Comparison of ENCODE assay signal across 21 mouse cellular contexts in genomic region chr14:122313328-122313727, GRCm38 (mm10).
DNase-seq lines count a peak whose midpoint lies in the region; ATAC-seq and TF ChIP-seq lines count a peak whose summit lies in the region.
"Had no signal": no experiment of that assay in that cellular context is flagged by ENCODE, and none has a peak within 500 bp of the region (broad histone marks: within the 10 kb centered on the region; RNA-seq: fewer than 3 reads in every experiment).

No protein-coding gene starts in this region.

- peak; percentile 48 for DNase-seq in MEL (ENCODE audit: low read depth, low spot score)
- DNase-seq in thymus, postnatal 14 days = no peak
- DNase-seq in forebrain, embryonic 14.5 days (ENCODE audit: low spot score) = no peak
- DNase-seq: adrenal gland, adult 2 months; adrenal gland, adult 8-10 months; adrenal gland, postnatal 10 days; adrenal gland, postnatal 14 days; adrenal gland, postnatal 25 days; adrenal gland, postnatal 36 days; B cell, adult 2 months; cerebellum, adult 11 months; cerebellum, adult 11-12 months; cerebellum, adult 18-20 months; cerebellum, adult 2 months had no signal

- H3K36me3 ChIP-seq in MEL (ENCODE audit: control insufficient read depth in 1 of 2, insufficient read depth in 2 of 2, low read length in 2 of 2) = peaks cover 0 to 7% of the 10 kb centered on the region in 2 experiments; a peak in 2 of 4 replicates
- H3K36me3 ChIP-seq in forebrain, embryonic 14.5 days (ENCODE audit: control insufficient read depth, insufficient read depth, low read length) = no peaks in the 10 kb centered on the region
- H3K36me3 ChIP-seq in intestine, embryonic 16.5 days (ENCODE audit: control insufficient read depth, insufficient read depth, low read length) = no peaks in the 10 kb centered on the region

- no peak overlapping the region for H3K4me3 ChIP-seq in MEL (ENCODE audit: control insufficient read depth in 1 of 2, insufficient read depth in 1 of 2, low read depth in 2 of 2, low read length in 2 of 2)
- H3K4me3 ChIP-seq in forebrain, embryonic 14.5 days (ENCODE audit: low read depth, low read length) = no peak overlapping the region
- no peak overlapping the region for H3K4me3 ChIP-seq in intestine, embryonic 16.5 days (ENCODE audit: low read length)

- TF ChIP-seq POLR2A in MEL (IDR thresholded peaks at IDR 0.05; ENCODE audit: control insufficient read depth in 1 of 2, insufficient read depth in 1 of 2, low read depth in 1 of 2, low read length in 2 of 2, poor library complexity in 1 of 2) = no peak

- TF ChIP-seq EP300 in MEL (IDR thresholded peaks at IDR 0.05; ENCODE audit: low read depth in 1 of 2, low read length in 2 of 2) = peak; percentile 93

- H3K27ac ChIP-seq in MEL (ENCODE audit: control insufficient read depth, low read depth, low read length) = peak overlapping the region; percentile 27
- no peak overlapping the region for H3K27ac ChIP-seq in forebrain, embryonic 14.5 days (ENCODE audit: low read depth, low read length)
- H3K27ac ChIP-seq in intestine, embryonic 16.5 days (ENCODE audit: low read length) = no peak overlapping the region

- no peaks in the 10 kb centered on the region for H3K79me2 ChIP-seq in MEL (ENCODE audit: control insufficient read depth, insufficient read depth, low read length, poor library complexity)

- WGBS in forebrain, embryonic 14.5 days = 91% methylated on average over 4 of the region's 4 CpGs
- 74% methylated on average over 4 of the region's 4 CpGs for WGBS in intestine, embryonic 16.5 days

- H3K4me2 ChIP-seq in forebrain, embryonic 14.5 days (ENCODE audit: low read length) = no peak overlapping the region
- H3K4me2 ChIP-seq in intestine, embryonic 16.5 days (ENCODE audit: low read depth, low read length) = no peak overlapping the region

- no peaks in the 10 kb centered on the region for H3K9me3 ChIP-seq in MEL (replicated peaks; ENCODE audit: insufficient read depth, low read length)
- H3K9me3 ChIP-seq in forebrain, embryonic 14.5 days (replicated peaks; ENCODE audit: control insufficient read depth, low read length) = no peaks in the 10 kb centered on the region
- H3K9me3 ChIP-seq in intestine, embryonic 16.5 days (ENCODE audit: control insufficient read depth, low read length) = no peaks in the 10 kb centered on the region

- no peak for TF ChIP-seq CTCF in MEL (IDR thresholded peaks at IDR 0.05 in 2 of 3, conservative IDR thresholded peaks at IDR 0.05 in 1 of 3; ENCODE audit: control insufficient read depth in 1 of 3, insufficient read depth in 1 of 3, low read depth in 2 of 3, low read length in 3 of 3, poor library complexity in 1 of 3, severe bottlenecking in 1 of 3)

- H3K27me3 ChIP-seq in MEL (ENCODE audit: control insufficient read depth in 1 of 2, insufficient read depth in 2 of 2, low read length in 2 of 2) = no peaks in the 10 kb centered on the region
- no peaks in the 10 kb centered on the region for H3K27me3 ChIP-seq in forebrain, embryonic 14.5 days (replicated peaks; ENCODE audit: control insufficient read depth, insufficient read depth, low read length)
- no peaks in the 10 kb centered on the region for H3K27me3 ChIP-seq in intestine, embryonic 16.5 days (replicated peaks; ENCODE audit: control insufficient read depth, insufficient read depth, low read length)
- H3K27me3 ChIP-seq: CH12.LX, Patski had no signal

- ATAC-seq in megakaryocyte progenitor cell, adult 5-6 weeks (replicated peaks; ENCODE audit: poor library complexity) = peak; percentile 42; the same call in 1 of the 2 replicates
- peak; percentile 67; the same call in 1 of the 2 replicates for ATAC-seq in megakaryocyte-erythroid progenitor cell, adult 5-6 weeks (replicated peaks; ENCODE audit: low FRiP score, low TSS enrichment, poor library complexity, severe bottlenecking)
- ATAC-seq in forebrain, embryonic 14.5 days = no peak
- no peak for ATAC-seq in intestine, embryonic 16.5 days
- ATAC-seq: activated CD4-positive, CD25-positive, alpha-beta regulatory T cell, adult 4 months; CD4-positive, CD25-positive, alpha-beta regulatory T cell, adult 4 months; Patski had no signal

- H3K9ac ChIP-seq in MEL (ENCODE audit: control insufficient read depth, low read depth, low read length, poor library complexity, severe bottlenecking) = no peak overlapping the region
- H3K9ac ChIP-seq in forebrain, embryonic 14.5 days (ENCODE audit: low read length) = no peak overlapping the region
- no peak overlapping the region for H3K9ac ChIP-seq in intestine, embryonic 16.5 days (ENCODE audit: low read depth, low read length)

- H3K4me1 ChIP-seq in MEL (ENCODE audit: control insufficient read depth in 1 of 2, insufficient read depth in 2 of 2, low read length in 2 of 2) = peaks cover 7 to 9% of the 10 kb centered on the region in 2 experiments
- H3K4me1 ChIP-seq in forebrain, embryonic 14.5 days (ENCODE audit: control insufficient read depth, insufficient read depth, low read length) = no peaks in the 10 kb centered on the region
- no peaks in the 10 kb centered on the region for H3K4me1 ChIP-seq in intestine, embryonic 16.5 days (ENCODE audit: control insufficient read depth, insufficient read depth, low read length)

- no peak for TF ChIP-seq RAD21 in MEL (IDR thresholded peaks at IDR 0.05; ENCODE audit: low read depth, low read length)

TF ChIP-seq in MEL, 35 proteins besides CTCF, POLR2A, EP300 and RAD21:
- TF ChIP-seq USF1 (IDR thresholded peaks at IDR 0.05; ENCODE audit: low read depth, low read length) = no peak
- TF ChIP-seq NELFE (IDR thresholded peaks at IDR 0.05; ENCODE audit: low read depth, low read length) = peak; percentile 21; the same call in 1 of the 2 replicates
- no peak for TF ChIP-seq MYB (IDR thresholded peaks at IDR 0.05; ENCODE audit: low read depth, low read length)
- TF ChIP-seq ZMIZ1 (IDR thresholded peaks at IDR 0.05; ENCODE audit: low read depth, low read length) = 0 out of 2 replicates have a peak, but pooled peaks have one; percentile 35
- no peak for TF ChIP-seq ZKSCAN1 (IDR thresholded peaks at IDR 0.05; ENCODE audit: low read depth, low read length)
- peak; percentile 55 for TF ChIP-seq TAL1 (IDR thresholded peaks at IDR 0.05; ENCODE audit: low read length)
- TF ChIP-seq CHD1 (IDR thresholded peaks at IDR 0.05; ENCODE audit: low read depth, low read length) = no peak
- no peak for TF ChIP-seq UBTF (IDR thresholded peaks at IDR 0.05; ENCODE audit: borderline replicate concordance, insufficient read depth, low read depth, low read length)
- TF ChIP-seq GATA1 (IDR thresholded peaks at IDR 0.05; ENCODE audit: low read depth, low read length) = peak; percentile 93
- TF ChIP-seq ELF1 (IDR thresholded peaks at IDR 0.05; ENCODE audit: low read depth, low read length) = no peak
- peak; percentile 19; the same call in 1 of the 2 replicates for TF ChIP-seq BHLHE40 (IDR thresholded peaks at IDR 0.05; ENCODE audit: borderline replicate concordance, low read depth, low read length)
- TF ChIP-seq MAZ (IDR thresholded peaks at IDR 0.05; ENCODE audit: low read depth, low read length) = 0 out of 2 replicates have a peak, but pooled peaks have one; percentile 28
- peak; percentile 76 for TF ChIP-seq ETS1 (IDR thresholded peaks at IDR 0.05; ENCODE audit: low read depth, low read length)
- TF ChIP-seq NRF1 (IDR thresholded peaks at IDR 0.05; ENCODE audit: insufficient read depth, low read depth, low read length, poor library complexity, severe bottlenecking) = no peak
- peak; percentile 97 for TF ChIP-seq TCF12 (IDR thresholded peaks at IDR 0.05; ENCODE audit: low read depth, low read length)
- 0 out of 2 replicates have a peak, but pooled peaks have one; percentile 24 for TF ChIP-seq MXI1 (IDR thresholded peaks at IDR 0.05; ENCODE audit: low read depth, low read length)
- TF ChIP-seq MAFK (IDR thresholded peaks at IDR 0.05; ENCODE audit: borderline replicate concordance, low read depth, low read length) = 0 out of 2 replicates have a peak, but pooled peaks have one; percentile 29
- 0 out of 2 replicates have a peak, but pooled peaks have one; percentile 12 for TF ChIP-seq ZC3H11A (IDR thresholded peaks at IDR 0.05; ENCODE audit: low read depth, low read length)
- TF ChIP-seq RCOR1 (IDR thresholded peaks at IDR 0.05; ENCODE audit: low read depth, low read length) = peak; percentile 89
- TF ChIP-seq POLR2AphosphoS5 (IDR thresholded peaks at IDR 0.05; ENCODE audit: borderline replicate concordance, low read depth, low read length) = no peak

Comparison
In these comparisons a context has a peak if more than half of its experiments do, and no peak if none do; other contexts are left out.
1. ATAC-seq: peak in megakaryocyte progenitor cell, adult 5-6 weeks (single experiment) and megakaryocyte-erythroid progenitor cell, adult 5-6 weeks (single experiment); none in forebrain, embryonic 14.5 days (single experiment) and intestine, embryonic 16.5 days (single experiment).